In the genomic region with DNA sequence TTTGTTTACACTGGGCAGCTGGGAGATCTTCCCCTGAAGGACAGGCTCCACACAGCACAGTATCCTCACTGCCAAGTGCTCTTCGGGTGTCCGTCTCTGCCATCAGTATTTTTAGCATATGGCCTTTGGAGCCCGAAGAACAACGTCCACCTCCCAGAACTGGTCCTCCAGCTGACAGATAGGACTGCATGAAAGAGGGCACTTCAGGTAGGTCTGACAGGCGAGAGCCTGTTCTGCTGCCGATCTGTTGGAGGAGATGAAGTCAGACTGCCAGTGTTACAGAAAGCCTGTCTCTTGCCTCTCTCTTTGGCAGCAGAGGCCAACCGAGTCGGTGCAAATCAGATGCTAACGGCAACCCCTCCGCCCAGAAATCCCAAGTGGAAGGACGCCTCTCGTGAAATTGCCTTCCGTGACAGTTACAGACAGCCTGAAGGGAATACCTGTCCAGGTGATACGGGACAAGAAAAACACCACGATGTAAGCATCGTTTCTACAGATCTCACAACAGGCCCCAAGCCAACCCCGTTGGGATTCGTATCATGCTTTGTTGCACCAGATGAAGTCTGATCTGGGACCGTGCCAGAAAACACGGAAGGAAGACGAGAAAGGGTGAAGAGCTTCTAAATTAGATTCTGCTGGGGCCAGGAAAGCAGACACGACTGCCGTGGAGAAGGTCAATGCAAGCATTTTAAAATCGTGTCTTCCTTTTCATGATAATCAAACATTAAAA, we compare ENCODE assay signal across 19 mouse cellular contexts. TPM values are rescaled to one million over a fixed set of nuclear protein-coding genes. Genes with fewer than 3 reads are reported as not detected.
DNase-seq lines count a peak whose midpoint lies in the region; ATAC-seq lines count a peak whose summit lies in the region.
"Had no signal": no experiment of that assay in that cellular context is flagged by ENCODE, and none has a peak within 500 bp of the region (broad histone marks: within the 10 kb centered on the region; RNA-seq: fewer than 3 reads in every experiment).

No protein-coding gene starts in this region.

- no peaks in the 10 kb centered on the region for H3K27me3 ChIP-seq in midbrain, embryonic 11.5 days (ENCODE audit: control insufficient read depth, insufficient read depth, low read length)
- no peaks in the 10 kb centered on the region for H3K27me3 ChIP-seq in midbrain, embryonic 13.5 days
- H3K27me3 ChIP-seq: embryonic facial prominence, embryonic 13.5 days; midbrain, embryonic 12.5 days had no signal

- no peaks in the 10 kb centered on the region for H3K4me1 ChIP-seq in midbrain, embryonic 11.5 days (ENCODE audit: control insufficient read depth, insufficient read depth, low read length)
- H3K4me1 ChIP-seq in midbrain, embryonic 13.5 days (replicated peaks), result no peaks in the 10 kb centered on the region
- H3K4me1 ChIP-seq: embryonic facial prominence, embryonic 13.5 days; forebrain, embryonic 10.5 days; midbrain, embryonic 12.5 days had no signal

- DNase-seq in heart, adult 18-20 months, result peak; percentile 26 to 49
- DNase-seq in heart, postnatal 14 days, result no peak
- DNase-seq in midbrain, embryonic 11.5 days (ENCODE audit: low spot score, missing footprints), result peak; percentile 72
- DNase-seq in cerebellum, adult 18-20 months, result peak; percentile 60 to 64
- DNase-seq in cerebellum, postnatal 25 days, result peak; percentile 70 to 73
- no peak for DNase-seq in ovary, postnatal 10 days (ENCODE audit: low spot score)
- DNase-seq: adrenal gland, postnatal 25 days; heart, postnatal 4 days; liver, postnatal 0 days; lung, postnatal 36 days; thymus, postnatal 25 days had no signal

- WGBS in midbrain, embryonic 11.5 days, result 90% methylated on average over 24 of the region's 24 CpGs
- WGBS in midbrain, embryonic 13.5 days, result 84% methylated on average over 24 of the region's 24 CpGs

- no peak overlapping the region for H3K4me3 ChIP-seq in midbrain, embryonic 11.5 days (ENCODE audit: low read depth, low read length)
- no peak overlapping the region for H3K4me3 ChIP-seq in midbrain, embryonic 13.5 days (replicated peaks)
- H3K4me3 ChIP-seq: embryonic facial prominence, embryonic 13.5 days; forebrain, embryonic 10.5 days; midbrain, embryonic 12.5 days; myocyte had no signal

- H3K36me3 ChIP-seq in midbrain, embryonic 11.5 days (ENCODE audit: control insufficient read depth, insufficient read depth, low read length), result no peaks in the 10 kb centered on the region
- H3K36me3 ChIP-seq in midbrain, embryonic 13.5 days, result no peaks in the 10 kb centered on the region
- H3K36me3 ChIP-seq: embryonic facial prominence, embryonic 13.5 days; forebrain, embryonic 10.5 days; midbrain, embryonic 12.5 days had no signal

- H3K9ac ChIP-seq in midbrain, embryonic 11.5 days (ENCODE audit: low read length), result no peak overlapping the region
- no peak overlapping the region for H3K9ac ChIP-seq in midbrain, embryonic 13.5 days (replicated peaks)
- H3K9ac ChIP-seq: embryonic facial prominence, embryonic 13.5 days; liver, postnatal 0 days; midbrain, embryonic 12.5 days had no signal

- ATAC-seq in midbrain, embryonic 11.5 days (ENCODE audit: low FRiP score), result no peak
- ATAC-seq in midbrain, embryonic 13.5 days, result no peak
- ATAC-seq in megakaryocyte progenitor cell, adult 5-6 weeks (replicated peaks; ENCODE audit: poor library complexity), result no peak
- ATAC-seq: CD4-positive, CD25-positive, alpha-beta regulatory T cell, adult 4 months; inflammation-experienced regulatory T-cells, adult 6 months; liver, postnatal 0 days had no signal

- no peak overlapping the region for H3K27ac ChIP-seq in midbrain, embryonic 11.5 days (ENCODE audit: low read depth, low read length)
- no peak overlapping the region for H3K27ac ChIP-seq in midbrain, embryonic 13.5 days
- H3K27ac ChIP-seq: embryonic facial prominence, embryonic 13.5 days; forebrain, embryonic 10.5 days; midbrain, embryonic 12.5 days had no signal

- no peak overlapping the region for H3K4me2 ChIP-seq in midbrain, embryonic 11.5 days
- H3K4me2 ChIP-seq in midbrain, embryonic 13.5 days (replicated peaks), result no peak overlapping the region
- H3K4me2 ChIP-seq: embryonic facial prominence, embryonic 13.5 days; midbrain, embryonic 12.5 days had no signal

- no peaks in the 10 kb centered on the region for H3K9me3 ChIP-seq in midbrain, embryonic 11.5 days (ENCODE audit: control insufficient read depth, low read length)
- no peaks in the 10 kb centered on the region for H3K9me3 ChIP-seq in midbrain, embryonic 13.5 days
- H3K9me3 ChIP-seq: embryonic facial prominence, embryonic 13.5 days; forebrain, embryonic 10.5 days; midbrain, embryonic 12.5 days had no signal

- intact Hi-C loops in heart, postnatal 14 days (cut with DNase I), result no loop called here

RNA-seq across cellular contexts. Expression of a gene that starts 27.2 kb away (rescaled TPM):
- 10 to 100 TPM; 12.6 TPM for total RNA-seq in heart, adult 18-20 months (2021)
- total RNA-seq in heart, postnatal 14 days (2021), result 10 to 100 TPM; 13.2 to 16.8 TPM
- 6.3 and 9.3 TPM in 2 replicates for polyA plus RNA-seq in midbrain, embryonic 11.5 days (2014; fragmentation: Nextera tagmentation; extraction: Ambion mirVana)
- 8.6 and 9.1 TPM in 2 replicates for polyA plus RNA-seq in midbrain, embryonic 13.5 days (2015; fragmentation: Nextera tagmentation; extraction: Ambion mirVana)
- total RNA-seq in megakaryocyte progenitor cell, adult 5-6 weeks (2015), result 426 and 442 TPM in 2 replicates
- total RNA-seq in megakaryocyte progenitor cell, adult 5-6 weeks (2017), result 320 and 453 TPM in 2 replicates

RNA-seq across cellular contexts. Expression of a gene that starts 53.1 kb away (rescaled TPM):
- 100 to 1,000 TPM in 1 of 2 experiments, 10 to 100 TPM in 1; 79.8 to 103 TPM for total RNA-seq in heart, adult 18-20 months (2021)
- 100 to 1,000 TPM; 119 to 130 TPM for total RNA-seq in heart, postnatal 14 days (2021)
- polyA plus RNA-seq in midbrain, embryonic 11.5 days (2014; fragmentation: Nextera tagmentation; extraction: Ambion mirVana), result 1,896 and 1,979 TPM in 2 replicates
- 1,097 and 1,253 TPM in 2 replicates for polyA plus RNA-seq in midbrain, embryonic 13.5 days (2015; fragmentation: Nextera tagmentation; extraction: Ambion mirVana)
- total RNA-seq in megakaryocyte progenitor cell, adult 5-6 weeks (2015), result 1,237 and 1,239 TPM in 2 replicates
- 1,041 and 1,075 TPM in 2 replicates for total RNA-seq in megakaryocyte progenitor cell, adult 5-6 weeks (2017)

RNA-seq across cellular contexts. Expression of a gene that starts 53.2 kb away (rescaled TPM):
- 10 to 100 TPM; 22.0 to 23.9 TPM for total RNA-seq in heart, adult 18-20 months (2021)
- 10 to 100 TPM; 17.6 to 19.6 TPM for total RNA-seq in heart, postnatal 14 days (2021)
- 81.3 and 83.3 TPM in 2 replicates for polyA plus RNA-seq in midbrain, embryonic 11.5 days (2014; fragmentation: Nextera tagmentation; extraction: Ambion mirVana)
- polyA plus RNA-seq in midbrain, embryonic 13.5 days (2015; fragmentation: Nextera tagmentation; extraction: Ambion mirVana), result 64.4 and 64.8 TPM in 2 replicates
- 29.8 and 39.2 TPM in 2 replicates for total RNA-seq in megakaryocyte progenitor cell, adult 5-6 weeks (2015)
- total RNA-seq in megakaryocyte progenitor cell, adult 5-6 weeks (2017), result 36.5 and 40.8 TPM in 2 replicates

Comparison
In these comparisons a context has a peak if more than half of its experiments do, and no peak if none do; other contexts are left out.
1. DNase-seq: peak in heart, adult 18-20 months (2 of 2), midbrain, embryonic 11.5 days (single experiment), cerebellum, adult 18-20 months (2 of 2) and cerebellum, postnatal 25 days (2 of 2); none in heart, postnatal 14 days (0 of 2) and ovary, postnatal 10 days (single experiment).
2. RNA of a gene that starts 27.2 kb away (total RNA-seq): 320 to 453 TPM in megakaryocyte progenitor cell, adult 5-6 weeks; 13.2 to 16.8 TPM in heart, postnatal 14 days and 12.6 TPM in heart, adult 18-20 months; every median in the first group is over 10 times any median in the second.
3. RNA of a gene that starts 53.1 kb away (total RNA-seq): 1,041 to 1,239 TPM in megakaryocyte progenitor cell, adult 5-6 weeks; 119 to 130 TPM in heart, postnatal 14 days and 79.8 to 103 TPM in heart, adult 18-20 months; every median in the first group is over 4 times any median in the second.